Mouse (Mus musculus): Measurements from ENCODE around the gene Zfp740.

DNA sequence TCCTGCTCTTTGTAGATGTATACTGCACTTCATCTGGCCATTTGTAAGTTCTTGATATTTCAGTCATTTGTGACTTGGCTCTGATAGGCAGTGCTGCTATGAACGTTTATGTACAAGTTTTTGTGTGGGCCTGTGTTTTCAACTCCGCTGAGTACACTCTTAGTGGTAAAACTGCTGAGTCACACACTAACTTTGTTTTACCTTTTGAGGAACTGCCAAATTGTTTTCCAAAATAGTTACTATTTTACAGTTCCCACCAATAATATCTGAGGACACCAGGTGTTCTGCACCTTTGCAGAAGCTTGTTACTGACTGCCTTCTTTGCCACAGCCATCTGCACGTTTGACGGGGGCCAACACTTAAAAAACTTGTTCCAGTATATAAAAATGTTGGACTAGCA is 8.6 kb upstream of the Zfp740 start:
- TF ChIP-seq CTCF (IDR thresholded peaks at IDR 0.05; ENCODE audit: borderline replicate concordance, control insufficient read depth, extremely low read depth, insufficient read depth, low read length, poor library complexity) (no peak), POLR2A (IDR thresholded peaks at IDR 0.05; ENCODE audit: control insufficient read depth, extremely low read depth, insufficient read depth, low read length, poor library complexity) (no peak)

Measured in thymus, adult 2 months (tissue).